Mouse (Mus musculus): Measurements from ENCODE around the gene Hnrnpu.
A peak's percentile ranks its signal among the peaks of the same experiment; 100 is the strongest.

Gene Hnrnpu

DNA sequence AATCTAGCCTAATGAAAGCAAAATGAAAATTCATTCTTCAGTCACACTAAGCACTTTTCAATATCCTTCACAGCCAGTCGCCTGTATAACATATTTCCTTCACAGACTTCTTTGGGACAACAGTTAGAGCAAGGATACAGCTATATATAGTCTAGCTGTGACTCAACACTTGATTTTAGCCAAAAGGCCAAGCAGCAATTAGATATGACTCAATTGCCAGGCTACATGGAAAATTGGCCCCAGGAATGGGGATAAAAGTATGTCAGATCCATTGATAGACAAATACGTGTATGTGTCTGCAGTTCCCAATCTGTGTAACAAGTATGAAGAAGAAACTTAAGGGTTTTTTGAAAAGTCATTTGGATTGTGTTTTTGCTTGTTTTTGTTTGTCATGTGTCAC lies 2.6 kb upstream of the Hnrnpu start:
- DNase-seq = no peak

DNA sequence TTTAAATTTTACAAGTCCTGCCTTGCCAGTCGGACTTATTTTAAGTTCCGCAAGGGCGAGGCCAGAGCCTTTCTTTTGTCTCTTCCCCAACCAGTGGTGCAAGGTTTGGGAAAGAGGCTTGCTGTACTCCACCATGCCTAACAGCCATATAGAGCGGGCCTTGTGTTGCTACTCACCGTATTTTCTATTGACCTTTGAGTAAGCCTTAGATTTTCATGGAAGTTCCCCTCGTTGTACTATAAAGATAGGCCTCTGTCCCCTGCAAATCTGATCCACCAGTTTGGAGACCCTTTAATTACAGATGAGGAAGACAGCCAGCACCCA lies 683 bp upstream of the Hnrnpu start:
- peak; percentile 40 to 47 for DNase-seq

DNA sequence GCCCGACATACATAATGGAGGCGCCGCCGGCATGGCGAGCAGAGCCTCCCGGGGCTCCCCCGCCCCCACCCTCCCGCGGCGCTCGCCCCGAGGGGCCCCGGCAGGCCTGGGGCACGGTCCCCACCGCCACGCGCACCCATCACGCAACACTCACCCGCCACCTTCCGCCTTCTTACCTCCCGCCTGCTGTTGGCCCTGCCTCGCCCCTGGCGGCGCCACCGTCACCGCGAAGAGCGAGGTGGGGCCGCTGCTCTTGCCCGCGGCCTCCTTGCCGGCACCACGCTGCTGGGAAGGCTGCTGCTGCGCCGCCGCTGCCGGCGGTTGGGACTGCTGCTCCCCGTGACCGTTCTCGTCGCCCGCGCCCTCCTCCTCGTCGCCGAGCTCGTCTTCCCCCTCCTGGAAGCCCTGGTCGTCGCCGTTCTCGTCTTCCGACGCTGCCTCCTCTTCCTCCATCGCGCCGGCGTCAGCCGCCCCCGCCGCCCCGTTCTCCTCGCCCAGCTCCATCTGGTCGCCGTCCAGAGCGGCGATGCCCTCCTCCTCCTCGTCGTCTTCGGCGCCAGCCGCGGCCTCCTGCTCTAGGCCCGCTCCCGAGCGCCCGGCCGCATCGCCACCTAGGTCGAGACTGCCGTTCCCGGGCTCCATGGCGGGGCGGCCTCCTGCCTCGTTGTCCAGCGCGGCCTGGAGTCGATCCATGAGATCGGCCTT lies 668 bp downstream of the Hnrnpu start:
- peak; percentile 22 to 36 for DNase-seq

DNA sequence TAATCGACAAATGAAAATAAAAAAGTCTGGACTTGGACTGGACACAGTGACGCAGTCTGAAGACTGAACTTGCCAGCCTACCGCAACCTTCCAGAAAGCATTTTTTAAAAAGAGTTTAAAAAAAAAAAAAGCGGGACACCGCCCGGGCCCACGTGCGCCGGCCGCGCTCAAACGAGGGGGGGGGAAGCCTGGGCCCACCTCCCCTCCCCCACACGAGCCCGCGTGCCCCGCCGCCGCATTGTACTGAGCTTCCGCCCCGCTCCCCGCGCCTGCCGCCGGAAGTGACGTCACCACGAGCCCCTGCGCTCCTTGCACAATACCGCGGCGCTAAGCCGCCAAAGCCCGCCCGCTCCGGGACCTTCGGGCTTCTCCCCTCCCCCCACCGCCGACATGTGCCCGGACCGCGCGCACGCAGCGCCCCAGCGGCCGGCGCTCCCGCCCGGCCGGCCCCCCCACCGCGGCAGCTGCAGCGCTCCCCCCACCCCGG lies 1.3 kb downstream of the Hnrnpu start:
- peak; percentile 94 for DNase-seq

- no peak for DNase-seq
Measured at GRCm38 (mm10) chr1:178335860-178336261, 1.7 kb downstream of the Hnrnpu start.

- DNase-seq = no peak
Measured at GRCm38 (mm10) chr1:178329946-178330345, 7.7 kb downstream of the Hnrnpu start.

DNA sequence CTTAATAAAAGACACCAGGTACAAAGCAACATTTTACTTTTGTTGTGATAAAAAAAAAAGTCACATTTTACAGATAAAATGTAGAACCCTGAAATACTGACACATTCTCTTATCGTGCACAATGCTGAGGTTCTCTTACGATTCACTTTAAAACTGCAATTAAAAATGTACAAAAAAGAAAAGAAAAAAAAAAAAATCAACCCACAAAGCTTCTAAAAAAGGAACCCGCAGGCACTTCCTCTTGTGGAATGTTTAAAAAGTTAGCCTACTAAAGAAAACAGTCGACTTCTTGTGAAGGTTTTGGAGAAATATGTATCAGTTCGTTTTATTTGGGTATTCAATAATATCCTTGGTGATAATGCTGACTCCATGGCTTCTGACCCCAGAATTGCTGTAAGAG lies 8.6 kb downstream of the Hnrnpu start:
- no peak for DNase-seq

DNA sequence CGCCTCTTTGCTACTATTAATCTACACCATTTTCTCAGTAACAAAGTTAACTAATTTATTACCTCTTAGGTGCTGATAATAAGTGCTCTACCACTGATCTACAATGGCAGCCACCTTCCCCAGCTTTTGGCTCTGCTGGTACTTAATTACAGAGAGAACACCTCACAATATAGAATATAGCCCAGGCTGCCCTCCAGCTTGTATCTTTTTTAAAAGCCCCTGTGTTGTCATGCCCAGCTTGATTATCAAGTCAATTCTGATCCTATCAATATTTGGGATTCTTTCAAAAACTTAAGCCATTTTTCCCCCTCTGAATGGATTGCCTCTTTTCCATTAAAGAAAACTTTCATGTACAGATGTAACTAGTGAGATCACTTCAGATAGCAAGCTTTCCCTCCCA lies 10.6 kb downstream of the Hnrnpu start:
- no peak for DNase-seq

GRCm38 (mm10) chr1:178326357-178326756 lies 11.2 kb downstream of the Hnrnpu start:
- DNase-seq = no peak

DNA sequence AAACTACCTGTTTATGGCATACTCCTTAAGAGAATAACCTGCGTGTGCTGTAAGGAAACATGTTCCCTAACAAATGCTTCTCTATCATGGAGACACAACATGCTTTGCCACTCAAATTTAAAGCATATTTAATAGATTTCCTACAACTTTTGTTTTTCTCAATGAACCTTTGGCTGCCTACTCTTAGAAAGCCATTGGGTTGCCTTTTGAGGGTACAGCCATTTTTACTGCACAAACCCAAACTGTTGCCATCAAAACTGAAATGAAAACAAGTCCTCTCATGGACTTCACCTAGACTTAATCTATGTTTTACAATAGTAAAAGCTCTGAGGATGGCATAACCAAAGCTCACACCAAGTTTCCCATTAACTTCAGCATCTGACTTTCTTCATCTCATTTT lies 13.0 kb downstream of the Hnrnpu start:
- no peak for DNase-seq

DNA sequence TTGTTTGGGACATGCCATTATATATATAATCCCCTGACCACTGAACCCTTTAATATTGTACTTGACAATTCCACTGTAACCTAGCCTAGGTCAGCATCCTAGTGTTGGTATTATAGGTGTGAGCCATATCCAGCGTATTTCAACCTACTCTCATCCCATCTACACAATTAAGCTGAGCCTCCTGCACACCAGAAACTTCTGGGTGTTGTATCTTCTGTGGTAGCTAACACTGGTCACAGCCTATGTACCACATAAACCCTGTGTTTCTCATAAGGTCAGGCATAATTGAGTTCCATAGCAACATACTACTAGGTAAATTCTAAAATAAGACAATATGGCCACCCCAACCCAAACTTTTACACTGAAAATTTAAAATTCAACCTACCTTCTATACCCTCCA lies 14.4 kb downstream of the Hnrnpu start:
- DNase-seq = no peak

GRCm38 (mm10) chr1:178321730-178322357 lies 15.8 kb downstream of the Hnrnpu start:
- no peak for DNase-seq

GRCm38 (mm10) chr1:178320723-178321590 lies 16.6 kb downstream of the Hnrnpu start:
- DNase-seq = no peak

DNA sequence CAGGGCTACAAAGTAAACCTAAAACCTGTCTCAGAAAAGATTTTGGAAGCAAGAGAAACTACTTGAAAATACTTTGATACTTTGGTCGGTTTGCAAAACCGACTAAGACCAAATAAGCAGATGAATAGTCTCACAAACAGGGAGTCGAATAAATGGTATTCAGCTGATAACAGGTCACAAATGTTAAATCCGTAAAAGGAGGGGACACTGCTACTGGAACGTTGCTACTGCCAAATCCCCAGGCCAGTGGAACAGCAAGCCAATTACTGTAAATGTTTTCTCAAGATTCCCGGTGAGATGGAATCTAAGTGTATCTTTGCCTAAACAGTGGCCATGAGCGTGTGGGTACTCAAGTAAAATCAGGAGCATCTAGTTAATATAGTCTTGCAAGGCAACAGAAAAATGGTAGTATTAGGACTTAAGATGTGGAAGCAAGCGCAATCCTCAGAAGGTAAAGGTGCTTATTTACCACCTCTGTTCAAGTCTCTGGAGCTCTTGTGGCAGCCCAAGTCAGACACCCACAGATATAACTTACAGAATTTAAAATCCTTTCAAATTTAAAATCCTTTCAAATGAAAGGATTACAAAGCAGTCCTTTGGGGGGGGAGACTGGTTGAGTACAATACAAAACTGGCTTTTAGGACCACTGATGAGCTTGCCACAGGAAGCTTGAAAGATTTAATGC lies 17.4 kb downstream of the Hnrnpu start:
- DNase-seq = no peak

- DNase-seq = no peak
Measured at GRCm38 (mm10) chr1:178319295-178320037, 18.1 kb downstream of the Hnrnpu start.

- peak; percentile 96 to 97 for DNase-seq
Measured at GRCm38 (mm10) chr1:178318389-178319184, 19.0 kb downstream of the Hnrnpu start, which contains the start of gene Cox20. Cox20 (plus strand) TSS chr1:178319130.

DNA sequence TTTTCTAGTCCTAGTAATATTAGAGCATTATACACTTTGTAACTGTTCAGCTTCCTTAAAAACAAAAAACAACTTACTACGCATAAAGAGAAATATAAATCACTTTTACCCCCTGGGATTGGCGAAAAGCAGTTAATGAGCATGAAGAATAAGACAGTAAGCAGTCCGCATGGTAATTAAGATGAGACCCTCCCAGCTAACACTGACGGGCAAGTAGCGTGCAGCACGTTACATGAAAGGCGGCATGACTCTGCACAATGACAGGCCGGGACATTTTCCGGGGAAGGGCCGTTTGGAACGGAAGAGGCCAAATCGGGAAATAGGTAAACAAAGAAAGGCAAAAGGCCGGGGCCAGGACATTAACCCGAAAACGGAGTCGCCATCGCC lies 19.6 kb downstream of the Hnrnpu start:
- DNase-seq = peak; percentile 91 to 92

- no peak for DNase-seq
Measured at GRCm38 (mm10) chr1:178317275-178318001, 20.2 kb downstream of the Hnrnpu start.

- no peak for DNase-seq
Measured at GRCm38 (mm10) chr1:178314236-178314635, 23.4 kb downstream of the Hnrnpu start.

- no peak for DNase-seq
Measured at GRCm38 (mm10) chr1:178313039-178313597, 24.5 kb downstream of the Hnrnpu start.
